Mouse (Mus musculus): ENCODE data around the gene Islr2. TPM values are rescaled to one million over a fixed set of nuclear protein-coding genes. Genes with fewer than 3 reads are reported as not detected.

The Islr2 gene
- total and polyA plus RNA-seq, 3 experiments = 0.03 to 0.11 TPM; not detected in 1

GRCm38 (mm10) chr9:58162173-58162572 is 41.9 kb downstream of the Islr2 start:
- Histone ChIP-seq H3K9me3 (replicated peaks) (no peaks in the 10 kb centered on the region), H3K27me3 (ENCODE audit: insufficient read depth, low read length) (peaks cover 13% of the 10 kb centered on the region; the same call in 1 of the 2 replicates), H3K36me3 (replicated peaks) (no peaks in the 10 kb centered on the region), H3K4me1 (ENCODE audit: insufficient read depth, low read depth, low read length) (no peaks in the 10 kb centered on the region), H3K4me3 (ENCODE audit: low read depth, low read length) (no peak overlapping the region)
- DNase-seq (ENCODE audit: low spot score) (no peak), ATAC-seq (ENCODE audit: extremely low read depth, insufficient number of reproducible peaks, low FRiP score, poor library complexity, severe bottlenecking) (no peak)
- TF ChIP-seq TAL1 (conservative IDR thresholded peaks at IDR 0.05; ENCODE audit: low read depth, low read length) (no peak), GATA1 (IDR thresholded peaks at IDR 0.05; ENCODE audit: borderline replicate concordance, low read length) (no peak)

GRCm38 (mm10) chr9:58160315-58160714 is 43.8 kb downstream of the Islr2 start:
- DNase-seq (ENCODE audit: low spot score) (no peak), ATAC-seq (ENCODE audit: extremely low read depth, insufficient number of reproducible peaks, low FRiP score, poor library complexity, severe bottlenecking) (no peak)
- TF ChIP-seq GATA2 (IDR thresholded peaks at IDR 0.05; ENCODE audit: borderline replicate concordance, low read depth, low read length) = no peak
- no peak for TF ChIP-seq POLR2AphosphoS5 (IDR thresholded peaks at IDR 0.05; ENCODE audit: insufficient replicate concordance, low read depth, low read length)
- TF ChIP-seq GATA1 (IDR thresholded peaks at IDR 0.05; ENCODE audit: borderline replicate concordance, low read length) = no peak
- TF ChIP-seq TAL1 (conservative IDR thresholded peaks at IDR 0.05; ENCODE audit: low read depth, low read length) = no peak
- TF ChIP-seq CTCF (IDR thresholded peaks at IDR 0.05; ENCODE audit: low read depth, low read length) = no peak
- Histone ChIP-seq H3K4me1 (ENCODE audit: insufficient read depth, low read depth, low read length) (no peaks in the 10 kb centered on the region), H3K4me3 (ENCODE audit: low read depth, low read length) (no peak overlapping the region), H3K9me3 (replicated peaks) (no peaks in the 10 kb centered on the region), H3K36me3 (replicated peaks) (no peaks in the 10 kb centered on the region), H3K27me3 (ENCODE audit: insufficient read depth, low read length) (peaks cover 21% of the 10 kb centered on the region; the same call in 1 of the 2 replicates)

GRCm38 (mm10) chr9:58159855-58160254 is 44.3 kb downstream of the Islr2 start:
- no peaks in the 10 kb centered on the region for H3K9me3 ChIP-seq (replicated peaks)
- H3K4me1 ChIP-seq (ENCODE audit: insufficient read depth, low read depth, low read length) = no peaks in the 10 kb centered on the region
- no peak overlapping the region for H3K4me3 ChIP-seq (ENCODE audit: low read depth, low read length)
- DNase-seq (ENCODE audit: low spot score) (no peak), ATAC-seq (ENCODE audit: extremely low read depth, insufficient number of reproducible peaks, low FRiP score, poor library complexity, severe bottlenecking) (no peak)
- no peak for TF ChIP-seq TAL1 (conservative IDR thresholded peaks at IDR 0.05; ENCODE audit: low read depth, low read length)
- TF ChIP-seq GATA2 (IDR thresholded peaks at IDR 0.05; ENCODE audit: borderline replicate concordance, low read depth, low read length) = no peak
- TF ChIP-seq POLR2AphosphoS5 (IDR thresholded peaks at IDR 0.05; ENCODE audit: insufficient replicate concordance, low read depth, low read length) = no peak
- TF ChIP-seq CTCF (IDR thresholded peaks at IDR 0.05; ENCODE audit: low read depth, low read length) = no peak
- TF ChIP-seq GATA1 (IDR thresholded peaks at IDR 0.05; ENCODE audit: borderline replicate concordance, low read length) = no peak
- H3K27me3 ChIP-seq (ENCODE audit: insufficient read depth, low read length) = peaks cover 23% of the 10 kb centered on the region; the same call in 1 of the 2 replicates
- H3K36me3 ChIP-seq (replicated peaks) = no peaks in the 10 kb centered on the region

- DNase-seq (ENCODE audit: low spot score) (no peak), ATAC-seq (ENCODE audit: extremely low read depth, insufficient number of reproducible peaks, low FRiP score, poor library complexity, severe bottlenecking) (no peak)
- Histone ChIP-seq H3K4me1 (ENCODE audit: insufficient read depth, low read depth, low read length) (no peaks in the 10 kb centered on the region), H3K36me3 (replicated peaks) (no peaks in the 10 kb centered on the region), H3K9me3 (replicated peaks) (no peaks in the 10 kb centered on the region), H3K27me3 (ENCODE audit: insufficient read depth, low read length) (peaks cover 26% of the 10 kb centered on the region), H3K4me3 (ENCODE audit: low read depth, low read length) (no peak overlapping the region)
- TF ChIP-seq GATA2 (IDR thresholded peaks at IDR 0.05; ENCODE audit: borderline replicate concordance, low read depth, low read length) = no peak
- no peak for TF ChIP-seq POLR2AphosphoS5 (IDR thresholded peaks at IDR 0.05; ENCODE audit: insufficient replicate concordance, low read depth, low read length)
- TF ChIP-seq TAL1 (conservative IDR thresholded peaks at IDR 0.05; ENCODE audit: low read depth, low read length) = no peak
- TF ChIP-seq CTCF (IDR thresholded peaks at IDR 0.05; ENCODE audit: low read depth, low read length) = no peak
- TF ChIP-seq GATA1 (IDR thresholded peaks at IDR 0.05; ENCODE audit: borderline replicate concordance, low read length) = no peak
Observed at GRCm38 (mm10) chr9:58158541-58159311, 45.4 kb downstream of the Islr2 start.

GRCm38 (mm10) chr9:58157838-58158237 is 46.3 kb downstream of the Islr2 start:
- no peak for DNase-seq (ENCODE audit: low spot score)
- Histone ChIP-seq H3K36me3 (replicated peaks) (no peaks in the 10 kb centered on the region), H3K9me3 (replicated peaks) (no peaks in the 10 kb centered on the region), H3K4me3 (ENCODE audit: low read depth, low read length) (peak overlapping the region; percentile 8; the same call in 1 of the 2 replicates), H3K27me3 (ENCODE audit: insufficient read depth, low read length) (peaks cover 29% of the 10 kb centered on the region), H3K4me1 (ENCODE audit: insufficient read depth, low read depth, low read length) (no peaks in the 10 kb centered on the region)
- no peak for ATAC-seq (ENCODE audit: extremely low read depth, insufficient number of reproducible peaks, low FRiP score, poor library complexity, severe bottlenecking)
- TF ChIP-seq GATA1 (IDR thresholded peaks at IDR 0.05; ENCODE audit: borderline replicate concordance, low read length) (no peak), TAL1 (conservative IDR thresholded peaks at IDR 0.05; ENCODE audit: low read depth, low read length) (no peak), GATA2 (IDR thresholded peaks at IDR 0.05; ENCODE audit: borderline replicate concordance, low read depth, low read length) (no peak), POLR2AphosphoS5 (IDR thresholded peaks at IDR 0.05; ENCODE audit: insufficient replicate concordance, low read depth, low read length) (no peak), CTCF (IDR thresholded peaks at IDR 0.05; ENCODE audit: low read depth, low read length) (no peak)

- ATAC-seq (ENCODE audit: extremely low read depth, insufficient number of reproducible peaks, low FRiP score, poor library complexity, severe bottlenecking) (no peak), DNase-seq (ENCODE audit: low spot score) (no peak)
- TF ChIP-seq GATA2 (IDR thresholded peaks at IDR 0.05; ENCODE audit: borderline replicate concordance, low read depth, low read length) = no peak
- TF ChIP-seq CTCF (IDR thresholded peaks at IDR 0.05; ENCODE audit: low read depth, low read length) = no peak
- TF ChIP-seq TAL1 (conservative IDR thresholded peaks at IDR 0.05; ENCODE audit: low read depth, low read length) = no peak
- TF ChIP-seq POLR2AphosphoS5 (IDR thresholded peaks at IDR 0.05; ENCODE audit: insufficient replicate concordance, low read depth, low read length) = no peak
- no peak for TF ChIP-seq GATA1 (IDR thresholded peaks at IDR 0.05; ENCODE audit: borderline replicate concordance, low read length)
- Histone ChIP-seq H3K4me1 (ENCODE audit: insufficient read depth, low read depth, low read length) (no peaks in the 10 kb centered on the region), H3K27me3 (ENCODE audit: insufficient read depth, low read length) (peaks cover 31% of the 10 kb centered on the region), H3K9me3 (replicated peaks) (no peaks in the 10 kb centered on the region), H3K4me3 (ENCODE audit: low read depth, low read length) (no peak overlapping the region), H3K36me3 (replicated peaks) (no peaks in the 10 kb centered on the region)
Observed at GRCm38 (mm10) chr9:58156819-58157560, 47.1 kb downstream of the Islr2 start.

Measured in G1E (cell line).